Mouse (Mus musculus) thymus, postnatal 36 days (tissue): ENCODE data around the gene Btbd9.

Experiments used
- DNase-seq, 2 experiments: peaks; one replicate each; pipeline ENCODE4 v3.0.0; 2022; ENCODE audit warnings: mixed read lengths in 2 of 2

Gene Btbd9

GRCm38 (mm10) chr17:30235380-30235779 is 340.9 kb downstream of the Btbd9 start:
- no peak for DNase-seq

- no peak for DNase-seq
These were observed 343.6 kb downstream of the Btbd9 start for GRCm38 (mm10) chr17:30232698-30233097.

GRCm38 (mm10) chr17:30231483-30231882 is 344.8 kb downstream of the Btbd9 start:
- DNase-seq, result no peak

GRCm38 (mm10) chr17:30230428-30230827 is 345.9 kb downstream of the Btbd9 start:
- no peak for DNase-seq

GRCm38 (mm10) chr17:30228439-30229215 is 347.7 kb downstream of the Btbd9 start:
- DNase-seq, result no peak

GRCm38 (mm10) chr17:30225030-30225740 is 351.1 kb downstream of the Btbd9 start:
- DNase-seq, result no peak

GRCm38 (mm10) chr17:30222837-30223236 is 353.5 kb downstream of the Btbd9 start:
- no peak for DNase-seq

- DNase-seq, result no peak
These were observed 353.9 kb downstream of the Btbd9 start for GRCm38 (mm10) chr17:30222361-30222760.

GRCm38 (mm10) chr17:30221677-30222076 is 354.6 kb downstream of the Btbd9 start:
- DNase-seq, result no peak

GRCm38 (mm10) chr17:30215741-30216140 is 360.5 kb downstream of the Btbd9 start:
- no peak for DNase-seq

GRCm38 (mm10) chr17:30214393-30214792 is 361.9 kb downstream of the Btbd9 start:
- DNase-seq, result no peak

GRCm38 (mm10) chr17:30213371-30213770 is 362.9 kb downstream of the Btbd9 start:
- DNase-seq, result no peak

GRCm38 (mm10) chr17:30212647-30213046 is 363.6 kb downstream of the Btbd9 start:
- DNase-seq, result no peak

- DNase-seq, result no peak
These were observed 365.4 kb downstream of the Btbd9 start for GRCm38 (mm10) chr17:30210936-30211335.

GRCm38 (mm10) chr17:30210262-30210661 is 366.0 kb downstream of the Btbd9 start:
- no peak for DNase-seq

GRCm38 (mm10) chr17:30205062-30205825 is 371.0 kb downstream of the Btbd9 start:
- no peak for DNase-seq

- DNase-seq, result peak in 1 of 2 experiments; percentile 9
These were observed 376.0 kb downstream of the Btbd9 start for GRCm38 (mm10) chr17:30200283-30200682.

- DNase-seq, result peak in 1 of 2 experiments; percentile 10
These were observed 376.7 kb downstream of the Btbd9 start for GRCm38 (mm10) chr17:30199374-30200247.

GRCm38 (mm10) chr17:30198422-30198821 is 377.9 kb downstream of the Btbd9 start:
- DNase-seq, result peak in 1 of 2 experiments; percentile 5

- DNase-seq, result peak; percentile 48 to 50
These were observed 378.8 kb downstream of the Btbd9 start for GRCm38 (mm10) chr17:30197280-30198030.
